Mouse (Mus musculus): Measurements from ENCODE around the gene Atxn1. TPM values are rescaled to one million over a fixed set of nuclear protein-coding genes. Genes with fewer than 3 reads are reported as not detected.

The Atxn1 gene
- polyA plus RNA-seq, 1 experiment: 23.0 TPM

DNA sequence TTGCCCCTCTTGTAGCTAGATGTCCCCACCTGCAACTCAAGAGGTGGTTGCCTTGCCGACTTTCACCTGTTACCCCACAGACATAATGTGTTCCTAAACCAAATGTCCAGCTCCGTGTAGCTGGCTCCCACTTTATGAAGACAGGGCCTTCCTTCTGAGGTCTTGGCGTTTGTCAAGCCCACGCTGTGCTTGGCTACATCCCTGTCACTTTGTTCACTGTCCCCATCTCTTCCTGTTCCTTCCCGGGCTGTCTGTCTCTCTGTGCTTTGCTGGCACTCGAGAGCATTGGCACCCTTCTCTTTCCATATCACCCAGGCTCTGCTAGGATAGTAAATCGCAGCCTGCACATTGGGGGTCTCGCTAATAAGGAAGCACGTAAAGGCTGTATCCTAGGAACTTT is 426.7 kb downstream of the Atxn1 start:
- no peak overlapping the region for H3K27ac ChIP-seq (ENCODE audit: insufficient read depth, low read depth, low read length)
- H3K4me1 ChIP-seq (ENCODE audit: control insufficient read depth, insufficient read depth, low read length): no peaks in the 10 kb centered on the region
- no peak for TF ChIP-seq CTCF (IDR thresholded peaks at IDR 0.05; ENCODE audit: low read depth, low read length)
- no peak for TF ChIP-seq POLR2A (IDR thresholded peaks at IDR 0.05; ENCODE audit: borderline replicate concordance, low read depth, low read length)
- no peak overlapping the region for H3K4me3 ChIP-seq (ENCODE audit: insufficient read depth, low read length)

DNA sequence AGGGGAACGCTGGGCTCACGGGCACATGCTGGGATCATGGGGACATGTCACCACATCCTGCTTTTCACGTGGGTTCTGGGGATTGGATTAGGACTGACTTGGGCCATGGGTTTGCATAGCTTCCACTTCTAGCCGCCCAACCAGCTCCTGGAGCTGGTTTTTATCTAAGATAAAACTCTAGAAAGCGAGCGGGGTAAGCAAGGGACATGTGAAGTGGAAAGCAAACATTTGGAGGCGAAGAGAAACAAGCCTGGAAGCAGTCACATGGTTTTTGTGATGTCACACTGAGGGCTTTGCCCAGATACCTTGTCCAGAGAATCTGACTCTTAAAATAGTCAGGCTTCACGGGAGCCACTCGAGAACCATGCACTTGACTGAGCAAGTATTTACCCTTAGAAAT is 427.7 kb downstream of the Atxn1 start:
- Histone ChIP-seq H3K27ac (ENCODE audit: insufficient read depth, low read depth, low read length) (no peak overlapping the region), H3K4me3 (ENCODE audit: insufficient read depth, low read length) (no peak overlapping the region), H3K4me1 (ENCODE audit: control insufficient read depth, insufficient read depth, low read length) (no peaks in the 10 kb centered on the region)
- TF ChIP-seq CTCF (IDR thresholded peaks at IDR 0.05; ENCODE audit: low read depth, low read length) (no peak), POLR2A (IDR thresholded peaks at IDR 0.05; ENCODE audit: borderline replicate concordance, low read depth, low read length) (no peak)

DNA sequence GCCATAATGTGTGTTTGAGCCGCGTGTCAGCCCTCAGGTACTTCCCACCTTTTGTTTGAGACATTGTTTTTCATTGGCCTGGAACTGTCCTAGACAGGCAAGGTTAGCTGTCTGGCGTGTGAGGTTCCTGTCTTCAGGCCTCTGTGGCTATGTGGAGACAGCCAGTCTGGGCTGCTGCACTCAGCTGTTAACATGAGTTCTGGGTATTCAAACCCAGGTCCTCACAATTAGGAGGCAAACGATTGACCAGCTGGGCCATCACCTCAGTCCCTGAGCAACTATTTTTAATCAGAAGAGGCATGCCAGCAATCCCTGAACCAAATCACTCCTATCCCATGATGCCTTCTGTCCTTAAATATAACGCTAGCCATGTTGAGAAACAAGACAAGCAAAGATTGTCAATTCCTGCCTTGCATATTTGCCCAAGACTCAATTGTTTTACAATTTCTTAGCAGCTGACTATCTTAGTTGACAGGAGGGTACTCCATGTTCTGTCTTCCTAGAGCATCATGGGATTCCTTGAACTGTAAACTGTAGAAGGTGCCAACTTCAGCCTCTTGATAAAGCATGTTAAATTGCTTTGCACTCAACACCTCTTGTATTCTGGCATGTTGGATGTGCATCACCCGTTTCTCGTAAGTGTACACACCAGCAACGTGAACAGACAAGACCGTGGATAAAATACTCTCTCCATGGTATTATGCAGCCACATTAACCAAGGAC is 428.9 kb downstream of the Atxn1 start:
- Histone ChIP-seq H3K4me3 (ENCODE audit: insufficient read depth, low read length) (no peak overlapping the region), H3K4me1 (ENCODE audit: control insufficient read depth, insufficient read depth, low read length) (peaks cover 8% of the 10 kb centered on the region), H3K27ac (ENCODE audit: insufficient read depth, low read depth, low read length) (no peak overlapping the region)
- TF ChIP-seq POLR2A (IDR thresholded peaks at IDR 0.05; ENCODE audit: borderline replicate concordance, low read depth, low read length) (no peak), CTCF (IDR thresholded peaks at IDR 0.05; ENCODE audit: low read depth, low read length) (no peak)

DNA sequence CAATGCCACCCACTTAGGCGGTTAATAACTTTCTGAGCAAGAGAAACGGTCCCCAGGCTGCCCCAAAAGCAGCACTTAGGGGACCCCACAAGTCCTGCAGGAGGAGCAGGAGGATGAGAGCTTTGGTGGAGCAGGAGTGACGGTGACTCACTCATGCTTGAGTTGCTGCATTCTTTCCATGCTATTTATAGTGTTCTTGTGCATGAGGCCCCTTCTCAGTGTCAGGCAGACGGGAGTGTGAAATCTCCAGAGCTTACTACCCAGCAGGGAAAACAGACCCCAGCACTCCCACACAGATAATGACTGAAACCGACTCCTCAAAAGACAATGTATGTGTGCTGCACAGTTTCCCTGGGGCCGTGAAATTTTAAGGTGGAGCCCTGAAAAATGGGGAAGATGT is 434.1 kb downstream of the Atxn1 start:
- Histone ChIP-seq H3K27ac (ENCODE audit: insufficient read depth, low read depth, low read length) (no peak overlapping the region), H3K4me1 (ENCODE audit: control insufficient read depth, insufficient read depth, low read length) (peaks cover 17% of the 10 kb centered on the region), H3K4me3 (ENCODE audit: insufficient read depth, low read length) (no peak overlapping the region)
- TF ChIP-seq CTCF (IDR thresholded peaks at IDR 0.05; ENCODE audit: low read depth, low read length): no peak
- no peak for TF ChIP-seq POLR2A (IDR thresholded peaks at IDR 0.05; ENCODE audit: borderline replicate concordance, low read depth, low read length)

DNA sequence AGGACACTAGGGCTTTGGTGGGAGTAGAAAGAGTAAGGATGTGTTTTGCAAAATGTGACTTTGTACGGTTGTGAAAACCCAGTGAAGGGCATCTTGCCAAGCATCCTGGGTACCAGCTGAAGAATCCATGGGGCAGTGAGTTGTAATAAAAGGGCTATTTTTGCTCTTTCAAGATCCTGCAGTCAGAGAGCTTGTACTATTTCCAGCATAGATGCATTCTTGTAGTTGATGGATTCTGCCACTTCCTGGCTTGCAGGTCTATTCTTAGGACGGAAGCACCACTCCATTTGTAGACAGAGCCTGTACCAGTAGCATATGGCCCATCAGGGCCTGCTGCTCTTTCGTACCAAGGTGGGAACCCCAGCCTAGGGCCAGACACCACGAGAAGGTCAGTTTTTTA is 436.0 kb downstream of the Atxn1 start:
- H3K4me1 ChIP-seq (ENCODE audit: control insufficient read depth, insufficient read depth, low read length): peaks cover 17% of the 10 kb centered on the region
- H3K4me3 ChIP-seq (ENCODE audit: insufficient read depth, low read length): no peak overlapping the region

DNA sequence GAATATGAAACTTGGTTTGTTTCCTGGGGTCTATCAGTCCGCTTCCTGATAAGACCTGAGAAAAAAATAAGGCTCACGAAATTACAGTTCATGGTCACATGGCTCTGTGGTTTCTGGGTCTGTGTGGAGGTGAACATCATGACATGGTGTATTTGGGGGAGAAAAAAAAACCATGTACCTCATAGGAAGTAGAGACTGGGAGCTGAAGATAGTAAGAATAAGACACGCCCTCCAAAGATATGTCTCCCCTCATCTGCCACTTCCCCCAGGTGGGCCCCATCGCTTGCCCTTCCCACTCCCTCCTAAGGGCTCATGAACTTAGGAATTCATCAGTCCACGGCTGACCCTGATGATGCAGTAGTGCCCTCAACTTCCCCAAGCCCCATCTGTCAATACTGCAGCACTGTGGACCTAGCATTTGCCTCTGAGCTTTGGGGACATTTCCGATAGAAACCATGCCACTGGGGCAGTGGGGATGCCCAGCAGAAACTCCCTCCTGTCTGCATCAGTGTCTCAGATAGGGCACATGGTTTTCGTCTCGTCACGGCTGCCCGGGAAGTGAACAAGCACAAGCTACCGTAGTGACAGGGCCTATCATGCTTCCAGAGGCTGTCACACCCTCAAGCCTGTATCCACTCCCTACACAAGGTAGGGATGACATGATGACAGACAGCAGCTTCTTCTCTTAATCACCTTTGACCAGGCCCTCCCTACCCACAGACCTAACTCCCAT is 437.4 kb downstream of the Atxn1 start:
- Histone ChIP-seq H3K4me3 (ENCODE audit: insufficient read depth, low read length) (no peak overlapping the region), H3K4me1 (ENCODE audit: control insufficient read depth, insufficient read depth, low read length) (peaks cover 17% of the 10 kb centered on the region), H3K27ac (ENCODE audit: insufficient read depth, low read depth, low read length) (no peak overlapping the region)
- TF ChIP-seq CTCF (IDR thresholded peaks at IDR 0.05; ENCODE audit: low read depth, low read length) (no peak), POLR2A (IDR thresholded peaks at IDR 0.05; ENCODE audit: borderline replicate concordance, low read depth, low read length) (no peak)

More for the DNA sequence above, 436.0 kb downstream of the Atxn1 start:
- no peak overlapping the region for H3K27ac ChIP-seq (ENCODE audit: insufficient read depth, low read depth, low read length)
- TF ChIP-seq POLR2A (IDR thresholded peaks at IDR 0.05; ENCODE audit: borderline replicate concordance, low read depth, low read length) (no peak), CTCF (IDR thresholded peaks at IDR 0.05; ENCODE audit: low read depth, low read length) (no peak)

DNA sequence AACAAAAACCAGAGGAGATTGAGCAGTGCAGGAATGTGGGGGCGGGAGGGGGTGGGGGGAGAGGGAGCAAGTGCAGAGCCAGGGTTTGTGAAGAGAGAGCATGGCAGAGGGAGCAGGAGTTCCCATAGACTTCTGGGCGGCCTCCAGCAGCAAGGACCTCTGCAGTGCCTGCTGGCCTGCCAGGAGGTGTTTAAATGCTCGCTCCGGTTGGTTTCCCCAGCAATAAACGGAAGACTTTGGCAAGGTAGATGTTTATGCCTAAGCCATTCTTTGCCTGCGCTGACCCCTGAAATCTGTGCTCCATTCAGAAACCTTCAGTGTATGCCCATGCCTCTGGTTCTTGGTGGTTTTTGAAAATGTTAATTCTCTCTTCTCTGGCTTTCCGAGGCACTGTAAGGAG is 438.6 kb downstream of the Atxn1 start:
- peaks cover 15% of the 10 kb centered on the region for H3K4me1 ChIP-seq (ENCODE audit: control insufficient read depth, insufficient read depth, low read length)
- TF ChIP-seq CTCF (IDR thresholded peaks at IDR 0.05; ENCODE audit: low read depth, low read length) (no peak), POLR2A (IDR thresholded peaks at IDR 0.05; ENCODE audit: borderline replicate concordance, low read depth, low read length) (no peak)
- no peak overlapping the region for H3K4me3 ChIP-seq (ENCODE audit: insufficient read depth, low read length)
- H3K27ac ChIP-seq (ENCODE audit: insufficient read depth, low read depth, low read length): no peak overlapping the region

DNA sequence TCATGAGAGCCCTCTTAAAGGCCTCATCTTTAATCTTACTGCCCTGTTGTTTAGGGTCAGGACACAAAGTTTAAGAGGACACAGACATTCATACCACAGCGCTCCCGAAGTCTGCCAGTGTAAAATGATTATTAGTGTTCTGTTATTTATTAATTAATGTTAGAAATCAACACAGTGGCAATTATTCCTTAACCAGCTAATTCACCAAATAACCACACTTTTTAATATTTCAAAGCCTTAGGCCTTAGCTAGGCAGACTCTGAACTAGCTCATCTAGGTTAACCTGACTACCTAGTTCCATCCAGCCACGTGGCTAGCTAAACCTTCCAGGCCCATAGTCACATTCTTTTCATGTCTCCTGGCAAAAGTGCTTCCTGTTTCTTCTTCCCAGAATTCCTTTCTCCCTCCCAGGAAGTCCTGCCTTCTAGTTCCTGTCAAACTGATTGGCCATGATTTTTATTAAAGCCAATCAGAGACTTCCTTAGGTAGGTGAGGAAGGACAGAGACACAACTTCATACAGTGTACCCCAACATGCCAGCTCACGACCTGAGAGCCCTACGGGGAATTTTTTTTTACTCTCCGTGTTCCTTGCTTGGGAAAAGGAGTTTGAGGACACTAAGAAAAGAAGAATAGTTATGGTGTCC is 439.9 kb downstream of the Atxn1 start:
- Histone ChIP-seq H3K4me1 (ENCODE audit: control insufficient read depth, insufficient read depth, low read length) (peaks cover 3% of the 10 kb centered on the region), H3K27ac (ENCODE audit: insufficient read depth, low read depth, low read length) (no peak overlapping the region), H3K4me3 (ENCODE audit: insufficient read depth, low read length) (no peak overlapping the region)
- TF ChIP-seq CTCF (IDR thresholded peaks at IDR 0.05; ENCODE audit: low read depth, low read length) (no peak), POLR2A (IDR thresholded peaks at IDR 0.05; ENCODE audit: borderline replicate concordance, low read depth, low read length) (no peak)

DNA sequence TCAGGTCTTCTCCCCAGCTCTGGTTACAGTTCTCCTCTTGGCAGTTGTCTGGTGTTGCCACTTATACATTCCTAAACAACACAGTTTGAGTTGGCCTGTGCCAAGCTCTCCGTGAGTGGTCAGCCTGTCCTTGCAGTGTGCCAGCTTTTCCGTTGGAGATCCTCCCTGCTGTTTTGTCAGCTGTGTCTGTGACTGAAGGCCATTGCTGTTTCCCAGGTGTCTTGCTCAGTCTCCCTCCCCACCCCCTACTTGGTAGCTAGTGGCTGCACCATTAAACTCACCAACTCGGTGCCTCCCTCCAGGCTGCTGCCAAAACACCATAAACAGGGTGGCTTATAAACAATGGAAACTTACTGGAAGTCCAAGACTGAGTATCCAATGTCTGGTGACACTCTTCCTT is 440.5 kb downstream of the Atxn1 start:
- Histone ChIP-seq H3K4me3 (ENCODE audit: insufficient read depth, low read length) (no peak overlapping the region), H3K4me1 (ENCODE audit: control insufficient read depth, insufficient read depth, low read length) (peaks cover 3% of the 10 kb centered on the region; the same call in 1 of the 2 replicates), H3K27ac (ENCODE audit: insufficient read depth, low read depth, low read length) (no peak overlapping the region)
- no peak for TF ChIP-seq CTCF (IDR thresholded peaks at IDR 0.05; ENCODE audit: low read depth, low read length)
- TF ChIP-seq POLR2A (IDR thresholded peaks at IDR 0.05; ENCODE audit: borderline replicate concordance, low read depth, low read length): no peak
